In the genomic region with DNA sequence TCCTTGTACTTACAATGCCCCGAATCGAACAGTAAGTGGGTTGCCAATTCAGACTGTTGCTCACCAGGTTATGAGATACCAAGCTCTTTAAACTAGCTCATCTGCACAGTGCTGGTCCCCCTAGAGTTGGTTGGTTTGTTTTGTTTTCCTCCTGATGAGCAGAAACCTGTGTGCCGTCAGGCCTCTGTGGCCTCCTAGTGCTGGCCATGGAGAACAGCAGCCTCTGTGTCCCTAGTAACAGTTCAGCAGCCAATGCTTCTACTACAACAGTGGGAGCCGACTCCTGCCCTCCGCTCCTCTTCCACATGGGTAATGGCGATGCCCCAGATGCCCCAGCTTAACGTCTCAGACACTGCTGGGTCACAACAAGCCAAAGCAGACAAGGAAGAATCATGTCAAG, we compare ENCODE assay signal across 10 mouse cellular contexts.
DNase-seq lines count a peak whose midpoint lies in the region; ATAC-seq and TF ChIP-seq lines count a peak whose summit lies in the region.
"Had no signal": no experiment of that assay in that cellular context is flagged by ENCODE, and none has a peak within 500 bp of the region (broad histone marks: within the 10 kb centered on the region; RNA-seq: fewer than 3 reads in every experiment).

No protein-coding gene starts in this region.

- H3K9me3 ChIP-seq in hindbrain, embryonic 11.5 days (ENCODE audit: control insufficient read depth, low read length), result no peaks in the 10 kb centered on the region
- H3K9me3 ChIP-seq in hindbrain, embryonic 12.5 days (replicated peaks), result no peaks in the 10 kb centered on the region
- H3K9me3 ChIP-seq in CH12.LX (replicated peaks; ENCODE audit: low read length), result peaks cover 3% of the 10 kb centered on the region
- H3K9me3 ChIP-seq in hindbrain, embryonic 14.5 days (ENCODE audit: control insufficient read depth, low read length), result no peaks in the 10 kb centered on the region
- H3K9me3 ChIP-seq: embryonic facial prominence, embryonic 12.5 days had no signal

- 51% methylated on average over 7 of the region's 7 CpGs for WGBS in hindbrain, embryonic 11.5 days
- WGBS in hindbrain, embryonic 12.5 days, result 56% methylated on average over 7 of the region's 7 CpGs
- 54% methylated on average over 7 of the region's 7 CpGs for WGBS in bone marrow, adult 2 months
- WGBS in hindbrain, embryonic 14.5 days, result 55% methylated on average over 7 of the region's 7 CpGs

- peak; percentile 49 to 78 for TF ChIP-seq CTCF in CH12.LX (conservative IDR thresholded peaks at IDR 0.05 in 1 of 2, IDR thresholded peaks at IDR 0.05 in 1 of 2; ENCODE audit: low read depth in 2 of 2, low read length in 2 of 2)
- TF ChIP-seq CTCF in bone marrow, adult 2 months (IDR thresholded peaks at IDR 0.05; ENCODE audit: control insufficient read depth, insufficient read depth, low read length), result peak; percentile 55

- H3K9ac ChIP-seq in hindbrain, embryonic 11.5 days (ENCODE audit: low read depth, low read length), result no peak overlapping the region
- H3K9ac ChIP-seq in hindbrain, embryonic 12.5 days, result no peak overlapping the region
- H3K9ac ChIP-seq in CH12.LX (ENCODE audit: insufficient read depth, low read depth), result no peak overlapping the region
- no peak overlapping the region for H3K9ac ChIP-seq in hindbrain, embryonic 14.5 days
- H3K9ac ChIP-seq: embryonic facial prominence, embryonic 12.5 days had no signal

- in situ Hi-C loops in CH12.LX (cut with MboI; ENCODE audit: low pct_ligation_motif_present, low pct_unique_long_range_greater_than_20kb, low sequenced_read_pairs), result no loop called here

- DNase-seq in hindbrain, embryonic 11.5 days (ENCODE audit: low spot score), result peak; percentile 34
- peak; percentile 64 for DNase-seq in CH12.LX (ENCODE audit: extremely low read depth)
- peak; percentile 50 for DNase-seq in hindbrain, embryonic 14.5 days (ENCODE audit: low spot score)
- peak; percentile 67 for DNase-seq in retina, postnatal 1 day
- DNase-seq in right cerebral cortex, adult 2 months (ENCODE audit: low spot score in 2 of 2), result no peak
- no peak for DNase-seq in heart, postnatal 25 days (ENCODE audit: low spot score)

- no peak overlapping the region for H3K4me3 ChIP-seq in hindbrain, embryonic 11.5 days (ENCODE audit: low read depth, low read length)
- no peak overlapping the region for H3K4me3 ChIP-seq in hindbrain, embryonic 12.5 days
- H3K4me3 ChIP-seq in CH12.LX (replicated peaks in 1 of 3; ENCODE audit: low read depth in 2 of 3, low read length in 2 of 3, poor library complexity in 1 of 3), result no peak overlapping the region
- H3K4me3 ChIP-seq in bone marrow, adult 2 months (replicated peaks; ENCODE audit: control insufficient read depth, low read depth, low read length), result no peak overlapping the region
- no peak overlapping the region for H3K4me3 ChIP-seq in hindbrain, embryonic 14.5 days (replicated peaks; ENCODE audit: low read length)
- H3K4me3 ChIP-seq: embryonic facial prominence, embryonic 12.5 days had no signal

- H3K27me3 ChIP-seq in hindbrain, embryonic 11.5 days (ENCODE audit: control insufficient read depth, insufficient read depth, low read length), result no peaks in the 10 kb centered on the region
- H3K27me3 ChIP-seq in hindbrain, embryonic 12.5 days, result no peaks in the 10 kb centered on the region
- H3K27me3 ChIP-seq in CH12.LX (replicated peaks), result no peaks in the 10 kb centered on the region
- H3K27me3 ChIP-seq in hindbrain, embryonic 14.5 days (ENCODE audit: control insufficient read depth, insufficient read depth, low read length), result no peaks in the 10 kb centered on the region
- H3K27me3 ChIP-seq: embryonic facial prominence, embryonic 12.5 days had no signal

- no peaks in the 10 kb centered on the region for H3K4me1 ChIP-seq in hindbrain, embryonic 11.5 days (replicated peaks; ENCODE audit: control insufficient read depth, insufficient read depth, low read length)
- H3K4me1 ChIP-seq in hindbrain, embryonic 12.5 days, result no peaks in the 10 kb centered on the region
- H3K4me1 ChIP-seq in CH12.LX (ENCODE audit: control insufficient read depth in 1 of 2, insufficient read depth in 2 of 2), result peaks cover 3 to 49% of the 10 kb centered on the region in 2 experiments; a peak in 3 of 4 replicates
- H3K4me1 ChIP-seq in bone marrow, adult 2 months (ENCODE audit: control insufficient read depth, insufficient read depth, low read length), result no peaks in the 10 kb centered on the region; the same call in 1 of the 2 replicates
- H3K4me1 ChIP-seq in hindbrain, embryonic 14.5 days (replicated peaks; ENCODE audit: control insufficient read depth, insufficient read depth, low read length), result peaks cover 3% of the 10 kb centered on the region; the same call in 1 of the 2 replicates
- H3K4me1 ChIP-seq: embryonic facial prominence, embryonic 12.5 days had no signal

- TF ChIP-seq POLR2A in CH12.LX (IDR thresholded peaks at IDR 0.05; ENCODE audit: low read depth, low read length), result no peak
- no peak for TF ChIP-seq POLR2A in bone marrow, adult 2 months (IDR thresholded peaks at IDR 0.05; ENCODE audit: borderline replicate concordance, control insufficient read depth, low read depth, low read length)

- no peak overlapping the region for H3K4me2 ChIP-seq in hindbrain, embryonic 11.5 days (replicated peaks; ENCODE audit: low read depth, low read length)
- H3K4me2 ChIP-seq in hindbrain, embryonic 12.5 days (replicated peaks), result no peak overlapping the region
- H3K4me2 ChIP-seq in CH12.LX (ENCODE audit: insufficient read depth, low read depth, poor library complexity, severe bottlenecking), result no peak overlapping the region
- H3K4me2 ChIP-seq in hindbrain, embryonic 14.5 days (replicated peaks), result no peak overlapping the region
- H3K4me2 ChIP-seq: embryonic facial prominence, embryonic 12.5 days had no signal

- no peak for ATAC-seq in hindbrain, embryonic 11.5 days (ENCODE audit: low FRiP score)
- ATAC-seq in hindbrain, embryonic 12.5 days (ENCODE audit: low FRiP score), result no peak
- ATAC-seq in hindbrain, embryonic 14.5 days (ENCODE audit: low FRiP score), result no peak

- peak; percentile 65 for TF ChIP-seq RAD21 in CH12.LX (IDR thresholded peaks at IDR 0.05; ENCODE audit: low read depth, low read length)

- no peak overlapping the region for H3K27ac ChIP-seq in hindbrain, embryonic 11.5 days (ENCODE audit: low read depth, low read length)
- H3K27ac ChIP-seq in hindbrain, embryonic 12.5 days, result no peak overlapping the region
- H3K27ac ChIP-seq in CH12.LX (ENCODE audit: insufficient read depth, low read depth), result no peak overlapping the region
- H3K27ac ChIP-seq in bone marrow, adult 2 months (ENCODE audit: control insufficient read depth, insufficient read depth, low read depth, low read length, poor library complexity), result no peak overlapping the region
- no peak overlapping the region for H3K27ac ChIP-seq in hindbrain, embryonic 14.5 days
- H3K27ac ChIP-seq: embryonic facial prominence, embryonic 12.5 days; macrophage had no signal

- no peaks in the 10 kb centered on the region for H3K36me3 ChIP-seq in hindbrain, embryonic 11.5 days (ENCODE audit: control insufficient read depth, insufficient read depth, low read length)
- H3K36me3 ChIP-seq in hindbrain, embryonic 12.5 days, result no peaks in the 10 kb centered on the region
- peaks cover 11 to 59% of the 10 kb centered on the region in 2 experiments for H3K36me3 ChIP-seq in CH12.LX (replicated peaks in 1 of 2; ENCODE audit: control insufficient read depth in 1 of 2, insufficient read depth in 1 of 2, low read length in 1 of 2)
- H3K36me3 ChIP-seq in hindbrain, embryonic 14.5 days (replicated peaks; ENCODE audit: control insufficient read depth, insufficient read depth), result no peaks in the 10 kb centered on the region
- H3K36me3 ChIP-seq: embryonic facial prominence, embryonic 12.5 days had no signal

- intact Hi-C loops in heart, postnatal 25 days (cut with DNase I), result loop anchor here (5.0 kb wide), 1 partner anchor 203 kb away; no protein-coding TSS in a partner anchor

- peaks cover 9% of the 10 kb centered on the region for H3K79me2 ChIP-seq in CH12.LX (replicated peaks; ENCODE audit: control insufficient read depth, extremely low read depth, insufficient read depth, poor library complexity, severe bottlenecking)

- dilution Hi-C loops in CH12.LX (cut with MboI; ENCODE audit: extremely low pct_ligation_motif_present, extremely low pct_unique_long_range_greater_than_20kb, low sequenced_read_pairs), result no loop called here

- no peak for TF ChIP-seq EP300 in CH12.LX (IDR thresholded peaks at IDR 0.05; ENCODE audit: low read length)

TF ChIP-seq in CH12.LX, 34 proteins besides CTCF, POLR2A, EP300 and RAD21:
- TF ChIP-seq SMC3 (IDR thresholded peaks at IDR 0.05; ENCODE audit: low read depth, low read length) (peak; percentile 67), USF1 (IDR thresholded peaks at IDR 0.05; ENCODE audit: low read depth, low read length) (no peak), PAX5 (IDR thresholded peaks at IDR 0.05; ENCODE audit: low read length) (no peak), TCF12 (IDR thresholded peaks at IDR 0.05; ENCODE audit: low read depth, low read length) (no peak), HCFC1 (IDR thresholded peaks at IDR 0.05; ENCODE audit: low read depth, low read length) (no peak), ZKSCAN1 (IDR thresholded peaks at IDR 0.05; ENCODE audit: borderline replicate concordance, low read depth, low read length) (no peak), CHD1 (IDR thresholded peaks at IDR 0.05; ENCODE audit: low read depth, low read length) (no peak)

Comparison
In these comparisons a context has a peak if more than half of its experiments do, and no peak if none do; other contexts are left out.
1. DNase-seq: peak in hindbrain, embryonic 11.5 days (single experiment), CH12.LX (single experiment), hindbrain, embryonic 14.5 days (single experiment) and retina, postnatal 1 day (single experiment); none in right cerebral cortex, adult 2 months (0 of 2) and heart, postnatal 25 days (single experiment).